Mouse (Mus musculus): Measurements from ENCODE around the gene Gm17332. TPM values are rescaled to one million over a fixed set of nuclear protein-coding genes. Genes with fewer than 3 reads are reported as not detected.
"Not testable (repeated sequence)": the region's sequence is repeated elsewhere in the genome, so short reads cannot be mapped to it uniquely, and the experiment has no call there.

The Gm17332 gene
- polyA plus RNA-seq, 1 experiment = not detected

DNA sequence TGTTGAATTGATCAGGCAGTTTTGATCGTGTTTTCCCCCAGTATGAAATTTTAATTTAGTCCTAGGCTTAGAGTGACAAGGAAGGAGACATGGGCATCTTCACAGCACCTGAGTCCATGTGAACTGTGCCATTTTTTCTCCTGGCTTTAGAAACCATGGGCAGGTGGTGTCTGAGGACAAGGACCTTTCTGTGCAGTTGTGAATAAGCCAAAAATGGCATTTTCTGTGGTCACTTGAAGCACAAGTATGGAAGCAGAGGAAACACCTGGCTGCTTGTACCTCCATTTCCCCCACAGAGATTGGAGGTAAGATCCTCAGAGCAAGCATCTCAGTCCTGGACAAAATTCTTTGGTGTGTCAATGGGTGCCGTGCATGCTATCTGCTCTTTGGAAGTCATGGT is 12.5 kb upstream of the Gm17332 start:
- no peaks in the 10 kb centered on the region for H3K27me3 ChIP-seq (ENCODE audit: control insufficient read depth, insufficient read depth, insufficient read length)
- H3K79me2 ChIP-seq (ENCODE audit: control insufficient read depth, insufficient read depth) = no peaks in the 10 kb centered on the region
- no peak overlapping the region for H3ac ChIP-seq (ENCODE audit: control insufficient read depth, insufficient read length, low read depth)
- no peak for TF ChIP-seq USF1 (IDR thresholded peaks at IDR 0.05; ENCODE audit: low read depth)
- no peak for TF ChIP-seq MYOD1 (IDR thresholded peaks at IDR 0.05; ENCODE audit: control insufficient read depth, insufficient read length, low read depth)
- no peak for TF ChIP-seq FOSL1 (IDR thresholded peaks at IDR 0.05; ENCODE audit: insufficient read depth, low read length, poor library complexity, severe bottlenecking)
- no peak for TF ChIP-seq MYOG (IDR thresholded peaks at IDR 0.05; ENCODE audit: control insufficient read depth, extremely low read depth, insufficient read length)
- no peak overlapping the region for H3K4me3 ChIP-seq (ENCODE audit: insufficient read depth, poor library complexity, severe bottlenecking)
- H3K79me3 ChIP-seq (ENCODE audit: low read depth) = no peaks in the 10 kb centered on the region
- H3K36me3 ChIP-seq (ENCODE audit: control insufficient read depth, insufficient read depth) = no peaks in the 10 kb centered on the region

DNA sequence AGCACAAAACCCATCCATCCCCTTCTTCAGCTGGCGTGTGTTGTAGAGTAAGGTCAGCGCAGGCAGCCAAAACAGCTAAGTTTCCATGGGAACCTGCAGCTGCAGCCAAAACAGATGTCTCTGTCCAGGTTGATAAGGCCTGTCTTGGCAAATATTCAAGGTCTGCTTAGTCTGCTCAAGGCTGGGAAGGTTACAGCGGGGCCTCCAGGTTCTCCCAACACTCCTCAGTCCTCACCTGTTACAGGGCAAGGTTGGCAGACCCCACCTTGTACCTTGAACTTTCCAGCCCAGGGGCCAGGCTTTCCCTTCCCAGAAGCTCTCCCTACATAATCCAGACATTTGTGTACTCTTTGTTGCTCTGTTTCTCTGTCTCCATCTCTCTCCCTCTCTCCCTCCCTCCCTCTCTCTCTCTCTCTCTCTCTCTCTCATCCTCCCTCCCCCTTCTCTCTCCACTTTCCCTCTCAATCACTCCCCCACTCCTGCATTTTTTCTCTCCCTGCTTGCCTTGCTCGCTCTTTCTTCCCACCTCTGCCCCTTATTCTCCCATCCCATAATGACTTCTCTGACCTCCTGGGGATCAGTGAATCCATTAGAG is 12.1 kb downstream of the Gm17332 start:
- Histone ChIP-seq H3K4me3 (ENCODE audit: insufficient read depth, poor library complexity, severe bottlenecking) (no peak overlapping the region), H3ac (ENCODE audit: control insufficient read depth, insufficient read length, low read depth) (no peak overlapping the region)

DNA sequence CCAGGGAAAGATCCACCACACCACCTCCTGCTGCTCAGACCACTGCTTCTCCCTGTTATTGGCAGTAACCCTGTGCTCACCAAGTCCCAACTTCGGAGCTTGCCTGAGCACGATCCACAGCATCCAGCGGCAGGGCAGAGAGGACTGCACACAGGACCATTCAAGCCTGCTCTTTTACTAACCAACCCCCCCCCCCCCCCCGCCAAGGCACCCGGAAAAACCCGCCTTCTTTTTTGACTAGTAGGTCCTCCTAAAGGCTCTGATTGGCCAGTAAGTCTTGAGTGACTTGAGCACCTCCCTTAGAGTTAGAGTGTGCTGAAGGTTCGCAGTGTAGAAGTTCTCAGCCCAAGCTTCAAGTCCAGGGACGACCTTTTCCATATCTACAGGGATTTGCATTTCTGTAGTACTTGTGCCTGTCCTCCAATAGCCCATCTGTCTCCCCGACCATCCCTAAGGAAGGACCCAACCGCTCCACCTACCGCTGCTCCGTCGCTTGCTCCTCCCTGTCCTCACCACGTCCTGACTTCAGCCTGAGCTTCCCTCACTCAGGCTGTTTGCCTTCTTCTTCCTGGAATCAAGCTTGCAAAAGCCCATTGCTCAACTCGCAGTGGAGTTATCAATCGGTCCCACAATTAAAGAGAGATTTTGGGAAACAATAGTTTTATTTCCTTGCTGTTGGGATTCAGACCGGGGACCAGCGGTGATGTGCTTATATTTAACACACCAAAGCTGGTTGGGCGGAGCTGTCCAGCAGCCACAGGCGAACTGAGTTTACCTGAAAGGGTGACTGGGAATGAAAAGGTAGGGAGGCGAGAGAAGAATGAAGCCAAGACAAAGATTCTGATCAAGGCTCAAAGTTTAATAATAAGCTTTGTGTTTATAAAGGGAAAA is 12.9 kb downstream of the Gm17332 start:
- H3ac ChIP-seq (ENCODE audit: control insufficient read depth, insufficient read length, low read depth) = peak overlapping the region; percentile 6
- TF ChIP-seq CEBPB (IDR thresholded peaks at IDR 0.05; ENCODE audit: low read depth) (no peak), FOSL1 (IDR thresholded peaks at IDR 0.05; ENCODE audit: insufficient read depth, low read length, poor library complexity, severe bottlenecking) (no peak)
- H3K4me3 ChIP-seq (ENCODE audit: insufficient read depth, poor library complexity, severe bottlenecking) = peak overlapping the region; percentile 28
- H3K27me3 ChIP-seq (ENCODE audit: control insufficient read depth, insufficient read depth, insufficient read length) = no peaks in the 10 kb centered on the region
- H3K36me3 ChIP-seq (ENCODE audit: control insufficient read depth, insufficient read depth) = no peaks in the 10 kb centered on the region
- no peaks in the 10 kb centered on the region for H3K79me3 ChIP-seq (ENCODE audit: low read depth)
- no peaks in the 10 kb centered on the region for H3K79me2 ChIP-seq (ENCODE audit: control insufficient read depth, insufficient read depth)

More for the DNA sequence above, 12.1 kb downstream of the Gm17332 start:
- no peaks in the 10 kb centered on the region for H3K36me3 ChIP-seq (ENCODE audit: control insufficient read depth, insufficient read depth)
- H3K27me3 ChIP-seq (ENCODE audit: control insufficient read depth, insufficient read depth, insufficient read length) = no peaks in the 10 kb centered on the region
- no peaks in the 10 kb centered on the region for H3K79me2 ChIP-seq (ENCODE audit: control insufficient read depth, insufficient read depth)
- no peaks in the 10 kb centered on the region for H3K79me3 ChIP-seq (ENCODE audit: low read depth)
- TF ChIP-seq USF1 (IDR thresholded peaks at IDR 0.05; ENCODE audit: low read depth) = no peak
- no peak for TF ChIP-seq FOSL1 (IDR thresholded peaks at IDR 0.05; ENCODE audit: insufficient read depth, low read length, poor library complexity, severe bottlenecking)

DNA sequence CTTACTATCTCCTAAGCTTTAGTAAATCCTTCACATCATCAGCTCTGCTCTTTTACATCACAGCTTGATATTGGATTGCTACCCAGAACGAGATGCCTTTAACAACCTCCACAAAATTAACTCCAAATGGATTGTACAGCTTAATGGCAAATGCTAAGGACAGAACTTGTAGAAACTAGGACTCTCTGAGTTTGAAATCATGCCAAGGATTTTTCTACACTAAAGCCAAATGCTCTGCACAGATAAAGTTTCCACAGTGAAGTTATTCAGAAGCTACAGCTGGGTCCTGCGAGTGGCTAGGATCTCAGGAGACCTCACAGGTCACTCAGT is 13.5 kb downstream of the Gm17332 start:
- Histone ChIP-seq H3K27me3 (ENCODE audit: control insufficient read depth, insufficient read depth, insufficient read length) (no peaks in the 10 kb centered on the region), H3K36me3 (ENCODE audit: control insufficient read depth, insufficient read depth) (no peaks in the 10 kb centered on the region), H3K79me2 (ENCODE audit: control insufficient read depth, insufficient read depth) (no peaks in the 10 kb centered on the region), H3K79me3 (ENCODE audit: low read depth) (no peaks in the 10 kb centered on the region), H3K4me3 (ENCODE audit: insufficient read depth, poor library complexity, severe bottlenecking) (no peak overlapping the region), H3ac (ENCODE audit: control insufficient read depth, insufficient read length, low read depth) (no peak overlapping the region)
- TF ChIP-seq MAX (IDR thresholded peaks at IDR 0.05) (no peak), CEBPB (IDR thresholded peaks at IDR 0.05; ENCODE audit: low read depth) (no peak), CTCF (IDR thresholded peaks at IDR 0.05; ENCODE audit: control insufficient read depth, insufficient read depth, insufficient read length) (no peak), MYOD1 (IDR thresholded peaks at IDR 0.05; ENCODE audit: control insufficient read depth, insufficient read length, low read depth) (no peak), MYOG (IDR thresholded peaks at IDR 0.05; ENCODE audit: control insufficient read depth, extremely low read depth, insufficient read length) (no peak), FOSL1 (IDR thresholded peaks at IDR 0.05; ENCODE audit: insufficient read depth, low read length, poor library complexity, severe bottlenecking) (no peak), USF1 (IDR thresholded peaks at IDR 0.05; ENCODE audit: low read depth) (no peak)

DNA sequence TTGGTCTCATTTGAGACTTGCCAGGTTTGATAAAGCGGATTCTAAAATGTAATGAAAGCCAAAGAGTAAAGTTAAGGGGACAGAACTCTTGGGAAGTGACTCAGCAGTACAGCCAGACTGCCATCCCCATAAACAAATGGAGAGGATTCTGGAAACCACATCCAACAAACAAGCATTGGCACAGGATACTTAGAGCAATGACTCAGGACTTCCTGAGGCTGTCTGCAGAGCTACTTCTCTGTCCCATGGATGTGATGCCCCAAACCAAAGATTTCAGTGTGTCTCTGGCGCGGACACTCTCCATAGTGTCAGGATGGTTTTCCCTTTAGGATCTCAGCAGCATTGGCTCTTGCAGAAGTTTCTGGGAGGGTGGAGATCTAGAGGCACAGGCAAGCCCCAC is 25.2 kb downstream of the Gm17332 start:
- Histone ChIP-seq H3ac (ENCODE audit: control insufficient read depth, insufficient read length, low read depth) (no peak overlapping the region), H3K79me2 (ENCODE audit: control insufficient read depth, insufficient read depth) (no peaks in the 10 kb centered on the region), H3K36me3 (ENCODE audit: control insufficient read depth, insufficient read depth) (no peaks in the 10 kb centered on the region), H3K4me3 (ENCODE audit: insufficient read depth, poor library complexity, severe bottlenecking) (no peak overlapping the region), H3K79me3 (ENCODE audit: low read depth) (no peaks in the 10 kb centered on the region), H3K27me3 (ENCODE audit: control insufficient read depth, insufficient read depth, insufficient read length) (no peaks in the 10 kb centered on the region)
- TF ChIP-seq CEBPB (IDR thresholded peaks at IDR 0.05; ENCODE audit: low read depth) (no peak), MAX (IDR thresholded peaks at IDR 0.05) (peak; percentile 32), CTCF (IDR thresholded peaks at IDR 0.05; ENCODE audit: control insufficient read depth, insufficient read depth, insufficient read length) (no peak), MYOG (IDR thresholded peaks at IDR 0.05; ENCODE audit: control insufficient read depth, extremely low read depth, insufficient read length) (no peak), FOSL1 (IDR thresholded peaks at IDR 0.05; ENCODE audit: insufficient read depth, low read length, poor library complexity, severe bottlenecking) (peak; percentile 31), MYOD1 (IDR thresholded peaks at IDR 0.05; ENCODE audit: control insufficient read depth, insufficient read length, low read depth) (no peak)

DNA sequence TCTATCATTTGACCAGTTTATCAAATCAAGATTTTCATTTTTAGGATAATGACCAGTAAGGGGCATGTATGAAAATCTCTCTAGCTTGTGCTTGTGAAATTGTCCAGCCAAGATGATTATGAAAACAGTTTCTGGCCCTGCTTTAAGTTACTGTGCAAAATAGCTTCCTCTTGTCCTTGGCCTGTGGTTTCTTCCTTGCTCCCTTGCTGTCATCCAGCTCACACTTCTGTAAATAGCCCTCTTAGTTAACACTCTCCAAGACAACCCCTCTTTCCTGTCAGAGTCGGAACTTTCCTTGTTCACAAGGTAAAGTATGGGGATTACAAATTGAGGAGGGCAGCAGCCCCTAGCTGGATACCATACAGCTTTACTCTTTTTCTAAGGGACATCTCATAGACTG is 43.9 kb downstream of the Gm17332 start:
- not testable (repeated sequence) for H3K36me3 ChIP-seq (ENCODE audit: control insufficient read depth, insufficient read depth); H3K79me3 ChIP-seq (ENCODE audit: low read depth); H3K79me2 ChIP-seq (ENCODE audit: control insufficient read depth, insufficient read depth); H3ac ChIP-seq (ENCODE audit: control insufficient read depth, insufficient read length, low read depth); H3K27me3 ChIP-seq (ENCODE audit: control insufficient read depth, insufficient read depth, insufficient read length); H3K4me3 ChIP-seq (ENCODE audit: insufficient read depth, poor library complexity, severe bottlenecking)

DNA sequence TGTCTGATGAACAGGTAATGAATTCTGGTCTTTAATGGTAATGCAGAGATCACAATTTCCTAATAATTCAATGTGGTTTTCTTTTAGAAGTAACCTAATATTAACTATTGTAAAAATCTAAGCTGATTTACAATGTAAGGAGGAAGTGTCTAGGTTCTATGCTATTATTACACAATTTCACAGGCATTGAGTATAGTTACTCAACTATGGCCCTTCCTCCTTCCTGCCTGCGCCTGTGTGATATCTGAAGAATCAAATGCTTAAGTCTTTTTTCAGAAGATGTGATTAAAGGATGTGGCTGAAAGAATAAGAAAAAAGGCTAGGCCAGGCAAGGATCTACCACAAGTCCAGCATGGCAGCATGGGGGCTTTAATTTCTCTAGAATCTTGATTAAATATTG is 47.4 kb downstream of the Gm17332 start:
- not testable (repeated sequence) for H3K36me3 ChIP-seq (ENCODE audit: control insufficient read depth, insufficient read depth); H3ac ChIP-seq (ENCODE audit: control insufficient read depth, insufficient read length, low read depth); H3K27me3 ChIP-seq (ENCODE audit: control insufficient read depth, insufficient read depth, insufficient read length); H3K79me2 ChIP-seq (ENCODE audit: control insufficient read depth, insufficient read depth); H3K4me3 ChIP-seq (ENCODE audit: insufficient read depth, poor library complexity, severe bottlenecking); H3K79me3 ChIP-seq (ENCODE audit: low read depth)

DNA sequence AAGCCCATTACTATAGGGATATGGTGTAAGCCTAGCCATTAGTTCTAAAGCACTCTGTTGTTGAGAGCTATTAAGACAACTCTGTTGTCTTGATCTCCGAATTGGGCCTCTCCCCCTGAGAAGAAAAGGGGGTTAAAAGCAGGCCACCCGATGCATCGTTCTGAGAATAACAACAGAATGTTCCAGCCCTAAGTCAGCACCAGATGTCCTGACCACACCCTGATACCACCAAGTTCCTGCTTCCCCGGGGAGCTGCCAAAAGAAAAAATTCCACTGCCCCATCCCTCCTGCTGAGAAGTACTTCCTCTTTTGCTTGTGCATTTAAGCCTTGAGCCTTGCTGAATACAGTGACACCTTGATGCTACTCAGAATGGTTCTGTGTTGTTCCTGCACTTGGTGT is 48.5 kb downstream of the Gm17332 start:
- H3K27me3 ChIP-seq (ENCODE audit: control insufficient read depth, insufficient read depth, insufficient read length); H3K79me2 ChIP-seq (ENCODE audit: control insufficient read depth, insufficient read depth); H3K4me3 ChIP-seq (ENCODE audit: insufficient read depth, poor library complexity, severe bottlenecking); H3K79me3 ChIP-seq (ENCODE audit: low read depth); H3ac ChIP-seq (ENCODE audit: control insufficient read depth, insufficient read length, low read depth); H3K36me3 ChIP-seq (ENCODE audit: control insufficient read depth, insufficient read depth): not testable (repeated sequence)

Data from C2C12 (cell line).